Mouse (Mus musculus): ENCODE data around the gene Lrrc74a. TPM values are rescaled to one million over a fixed set of nuclear protein-coding genes. Genes with fewer than 3 reads are reported as not detected.

Gene Lrrc74a
- polyA plus RNA-seq, 1 experiment from 2014 or later, result not detected

DNA sequence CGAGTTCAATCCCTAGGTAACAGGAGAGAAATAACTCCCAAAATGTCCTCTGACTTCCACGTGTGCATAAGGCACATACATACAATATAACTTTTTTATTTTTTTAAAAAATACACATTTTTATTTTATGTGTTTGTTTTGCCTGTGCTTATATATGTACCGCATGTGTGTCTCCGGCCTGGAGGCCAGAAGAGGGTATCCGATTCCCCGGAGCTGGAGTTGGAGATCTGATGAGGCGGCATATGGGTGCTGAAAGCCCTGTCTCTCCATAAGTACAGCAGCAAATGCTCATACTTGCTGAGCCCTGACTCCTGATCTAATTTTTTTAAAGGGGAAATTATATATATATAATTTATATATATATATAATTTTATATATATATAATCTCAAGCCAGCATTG, 65.6 kb downstream of the Lrrc74a start:
- H3K4me2 ChIP-seq (ENCODE audit: low read depth, low read length), result no peak overlapping the region
- no peak overlapping the region for H3K4me3 ChIP-seq (replicated peaks; ENCODE audit: low read length)
- no peaks in the 10 kb centered on the region for H3K36me3 ChIP-seq (ENCODE audit: control insufficient read depth, insufficient read depth, low read length)
- H3K27me3 ChIP-seq (ENCODE audit: control insufficient read depth, insufficient read depth, low read length), result no peaks in the 10 kb centered on the region
- no peaks in the 10 kb centered on the region for H3K9me3 ChIP-seq (replicated peaks; ENCODE audit: control insufficient read depth, low read length)
- H3K9ac ChIP-seq (ENCODE audit: low read length), result no peak overlapping the region
- peaks cover 51% of the 10 kb centered on the region for H3K4me1 ChIP-seq (ENCODE audit: control insufficient read depth, insufficient read depth, low read length)
- H3K27ac ChIP-seq (ENCODE audit: low read length), result peak overlapping the region; percentile 98
- ATAC-seq (ENCODE audit: insufficient read depth, low FRiP score), result no peak
- WGBS, result 82% methylated on average over 7 of the region's 7 CpGs

DNA sequence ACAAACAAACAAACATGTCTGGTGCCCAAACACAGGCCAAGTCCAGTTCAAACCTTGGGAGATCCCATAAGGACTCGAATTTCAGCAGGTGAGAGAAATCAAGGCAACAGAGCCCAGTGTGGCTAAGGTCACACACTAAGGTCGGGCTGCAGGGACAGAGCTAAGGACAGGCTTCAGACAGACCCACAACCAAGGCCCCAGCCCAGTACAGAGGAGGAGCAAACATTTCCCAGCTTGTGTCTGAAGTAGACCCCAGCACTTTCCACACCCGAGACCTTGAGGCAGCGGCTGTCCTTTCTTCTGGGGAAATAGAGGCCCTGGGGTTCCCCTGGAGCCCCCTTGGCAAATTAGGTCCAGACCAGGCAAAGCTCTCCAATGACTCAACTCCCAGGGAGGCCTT, 66.2 kb downstream of the Lrrc74a start:
- H3K9ac ChIP-seq (ENCODE audit: low read length), result peak overlapping the region; percentile 36

DNA sequence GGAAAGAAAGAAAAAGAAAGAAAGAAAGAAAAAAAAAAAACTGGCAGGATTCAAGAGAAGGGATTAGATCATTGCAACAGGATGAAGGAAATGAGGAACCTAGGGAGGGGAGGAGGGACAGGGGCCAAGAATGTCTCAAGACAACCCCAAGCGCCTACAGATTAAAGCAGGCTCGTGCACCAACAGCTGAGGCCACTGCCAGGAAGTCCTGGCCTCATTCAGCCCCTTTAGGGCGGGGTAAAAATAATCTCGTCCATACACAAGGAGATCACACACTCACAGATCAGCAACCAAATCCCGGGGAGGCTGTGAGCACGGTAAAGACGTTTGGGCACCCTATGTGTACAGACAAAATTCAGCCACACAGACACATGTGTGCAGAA, 66.6 kb downstream of the Lrrc74a start:
- peak overlapping the region; percentile 98 for H3K27ac ChIP-seq (ENCODE audit: low read length)
- 2% methylated on average over 7 of the region's 7 CpGs for WGBS
- peaks cover 51% of the 10 kb centered on the region for H3K4me1 ChIP-seq (ENCODE audit: control insufficient read depth, insufficient read depth, low read length)
- H3K4me3 ChIP-seq (replicated peaks; ENCODE audit: low read length), result 0 out of 2 replicates have a peak overlapping the region, but pooled peaks have one; percentile 27
- H3K9ac ChIP-seq (ENCODE audit: low read length), result peak overlapping the region; percentile 60; the same call in 1 of the 2 replicates
- no peaks in the 10 kb centered on the region for H3K9me3 ChIP-seq (replicated peaks; ENCODE audit: control insufficient read depth, low read length)
- H3K27me3 ChIP-seq (ENCODE audit: control insufficient read depth, insufficient read depth, low read length), result no peaks in the 10 kb centered on the region
- no peaks in the 10 kb centered on the region for H3K36me3 ChIP-seq (ENCODE audit: control insufficient read depth, insufficient read depth, low read length)
- ATAC-seq (ENCODE audit: insufficient read depth, low FRiP score), result peak; percentile 63
- H3K4me2 ChIP-seq (ENCODE audit: low read depth, low read length), result peak overlapping the region; percentile 51

More for the DNA sequence above, 66.2 kb downstream of the Lrrc74a start:
- H3K36me3 ChIP-seq (ENCODE audit: control insufficient read depth, insufficient read depth, low read length), result no peaks in the 10 kb centered on the region
- H3K27ac ChIP-seq (ENCODE audit: low read length), result peak overlapping the region; percentile 98
- H3K4me2 ChIP-seq (ENCODE audit: low read depth, low read length), result peak overlapping the region; percentile 51; the same call in 1 of the 2 replicates
- WGBS, result 33% methylated on average over 4 of the region's 4 CpGs
- H3K4me1 ChIP-seq (ENCODE audit: control insufficient read depth, insufficient read depth, low read length), result peaks cover 54% of the 10 kb centered on the region
- no peaks in the 10 kb centered on the region for H3K27me3 ChIP-seq (ENCODE audit: control insufficient read depth, insufficient read depth, low read length)
- ATAC-seq (ENCODE audit: insufficient read depth, low FRiP score), result no peak
- H3K9me3 ChIP-seq (replicated peaks; ENCODE audit: control insufficient read depth, low read length), result no peaks in the 10 kb centered on the region
- H3K4me3 ChIP-seq (replicated peaks; ENCODE audit: low read length), result no peak overlapping the region

DNA sequence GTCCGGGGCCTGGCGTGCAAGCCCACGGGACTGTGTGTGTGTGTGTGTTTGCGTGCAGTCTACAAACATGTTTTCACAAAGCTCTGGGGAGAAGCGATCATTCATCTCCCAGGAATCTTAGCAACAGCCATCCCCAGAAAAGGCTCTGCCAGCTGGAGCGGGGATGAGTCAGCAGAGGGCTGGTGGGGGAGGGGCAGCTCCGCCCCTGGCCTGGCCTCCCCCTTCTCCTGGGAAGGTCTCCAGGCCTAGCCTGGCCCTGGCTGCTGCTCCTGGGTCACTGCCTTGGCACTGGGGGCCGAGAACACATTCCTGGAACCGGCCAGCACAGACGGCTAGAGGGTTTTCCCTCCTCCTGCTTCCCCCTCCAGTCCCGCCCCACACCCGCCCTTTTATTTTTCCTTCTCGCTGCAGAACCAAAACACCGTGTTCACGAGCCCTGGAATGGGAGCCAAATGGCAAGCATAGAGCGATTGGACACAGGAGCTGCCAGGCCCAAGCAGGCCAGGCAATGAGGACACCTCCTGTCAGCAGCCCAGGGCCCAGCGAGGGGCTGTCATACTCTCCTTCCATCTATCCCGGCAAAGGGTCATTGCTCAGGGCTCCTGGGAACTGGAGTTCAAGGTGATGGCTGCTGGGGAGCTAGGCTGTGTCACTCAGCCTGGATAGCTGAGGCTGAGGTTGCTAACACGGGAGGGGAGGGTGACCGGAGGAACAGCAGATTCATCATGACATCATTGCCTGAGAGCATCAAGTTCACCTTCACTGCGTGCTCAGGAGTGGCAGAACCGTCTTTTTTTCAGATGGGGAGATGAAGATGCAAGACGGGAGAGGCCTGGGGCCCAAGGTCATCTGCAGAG, 67.2 kb downstream of the Lrrc74a start:
- H3K4me2 ChIP-seq (ENCODE audit: low read depth, low read length), result peak overlapping the region; percentile 51
- H3K9ac ChIP-seq (ENCODE audit: low read length), result peak overlapping the region; percentile 60
- ATAC-seq (ENCODE audit: insufficient read depth, low FRiP score), result peak; percentile 81
- H3K4me1 ChIP-seq (ENCODE audit: control insufficient read depth, insufficient read depth, low read length), result peaks cover 57% of the 10 kb centered on the region
- H3K36me3 ChIP-seq (ENCODE audit: control insufficient read depth, insufficient read depth, low read length), result no peaks in the 10 kb centered on the region
- 3% methylated on average over 23 of the region's 23 CpGs for WGBS
- no peaks in the 10 kb centered on the region for H3K9me3 ChIP-seq (replicated peaks; ENCODE audit: control insufficient read depth, low read length)
- H3K27me3 ChIP-seq (ENCODE audit: control insufficient read depth, insufficient read depth, low read length), result no peaks in the 10 kb centered on the region
- peak overlapping the region; percentile 27 for H3K4me3 ChIP-seq (replicated peaks; ENCODE audit: low read length)
- H3K27ac ChIP-seq (ENCODE audit: low read length), result peak overlapping the region; percentile 98

DNA sequence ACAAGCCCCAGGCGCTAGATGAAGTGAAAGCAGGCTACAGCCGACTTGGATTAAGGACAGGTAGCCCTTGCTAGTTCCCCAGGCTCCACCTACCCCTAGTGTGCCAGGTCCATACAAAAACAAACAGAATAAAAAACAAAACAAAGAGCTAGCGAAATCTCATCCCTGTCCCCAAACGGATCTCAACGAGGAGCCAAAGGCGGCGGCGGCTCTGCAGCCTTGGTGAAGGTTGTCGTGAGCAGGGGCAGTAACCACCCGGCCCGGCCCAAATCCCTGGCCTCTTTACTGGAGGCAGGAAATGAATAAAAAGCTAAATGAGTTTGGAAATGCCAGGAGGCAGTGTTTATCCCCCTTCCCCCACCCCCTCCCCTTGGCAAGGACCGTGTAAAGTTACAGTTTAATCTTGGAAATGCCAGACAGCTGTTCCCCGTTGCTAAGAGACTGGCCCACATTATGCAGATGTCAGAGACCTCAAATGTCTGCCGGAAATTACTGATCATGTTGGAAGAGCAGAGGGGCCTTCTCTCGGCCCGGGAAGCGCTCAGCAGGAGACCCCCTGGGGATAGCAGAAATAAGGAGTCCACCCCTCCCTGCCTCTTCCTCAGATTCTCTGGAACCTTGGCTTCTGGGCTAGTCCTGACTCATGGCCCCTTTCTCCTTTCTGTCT, 68.0 kb downstream of the Lrrc74a start:
- peak overlapping the region; percentile 60 for H3K9ac ChIP-seq (ENCODE audit: low read length)
- peaks cover 64% of the 10 kb centered on the region for H3K4me1 ChIP-seq (ENCODE audit: control insufficient read depth, insufficient read depth, low read length)
- no peaks in the 10 kb centered on the region for H3K27me3 ChIP-seq (ENCODE audit: control insufficient read depth, insufficient read depth, low read length)
- peak overlapping the region; percentile 98 for H3K27ac ChIP-seq (ENCODE audit: low read length)
- 6% methylated on average over 17 of the region's 17 CpGs for WGBS
- H3K36me3 ChIP-seq (ENCODE audit: control insufficient read depth, insufficient read depth, low read length), result no peaks in the 10 kb centered on the region
- H3K4me2 ChIP-seq (ENCODE audit: low read depth, low read length), result peak overlapping the region; percentile 51
- peak overlapping the region; percentile 27 for H3K4me3 ChIP-seq (replicated peaks; ENCODE audit: low read length)
- ATAC-seq (ENCODE audit: insufficient read depth, low FRiP score), result peak; percentile 31; the same call in 1 of the 2 replicates
- no peaks in the 10 kb centered on the region for H3K9me3 ChIP-seq (replicated peaks; ENCODE audit: control insufficient read depth, low read length)

DNA sequence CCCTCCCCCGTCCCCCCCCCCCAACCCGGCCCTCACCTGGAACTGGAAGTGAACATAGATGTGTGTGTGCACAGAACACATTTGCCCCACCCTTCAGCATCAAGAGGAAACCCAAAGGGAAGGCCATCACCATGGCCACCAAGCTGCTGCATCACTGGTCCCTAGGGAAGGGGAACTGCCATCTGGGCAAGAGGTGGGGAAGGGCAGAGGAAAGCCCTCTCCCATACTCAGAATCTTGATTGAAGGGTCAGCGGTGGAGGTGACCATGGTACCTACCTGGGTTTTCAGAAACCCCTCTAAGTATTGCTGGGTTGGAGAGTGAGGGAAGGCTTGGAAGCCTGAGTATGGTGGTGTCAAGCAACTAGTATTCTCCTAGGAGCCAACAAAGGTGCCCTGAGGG, 68.7 kb downstream of the Lrrc74a start:
- H3K4me2 ChIP-seq (ENCODE audit: low read depth, low read length), result no peak overlapping the region
- H3K4me1 ChIP-seq (ENCODE audit: control insufficient read depth, insufficient read depth, low read length), result peaks cover 72% of the 10 kb centered on the region
- H3K9me3 ChIP-seq (replicated peaks; ENCODE audit: control insufficient read depth, low read length), result no peaks in the 10 kb centered on the region
- H3K4me3 ChIP-seq (replicated peaks; ENCODE audit: low read length), result no peak overlapping the region
- 43% methylated on average over 3 of the region's 3 CpGs for WGBS
- H3K9ac ChIP-seq (ENCODE audit: low read length), result peak overlapping the region; percentile 60; the same call in 1 of the 2 replicates
- H3K36me3 ChIP-seq (ENCODE audit: control insufficient read depth, insufficient read depth, low read length), result no peaks in the 10 kb centered on the region
- ATAC-seq (ENCODE audit: insufficient read depth, low FRiP score), result no peak
- no peaks in the 10 kb centered on the region for H3K27me3 ChIP-seq (ENCODE audit: control insufficient read depth, insufficient read depth, low read length)
- H3K27ac ChIP-seq (ENCODE audit: low read length), result peak overlapping the region; percentile 98

DNA sequence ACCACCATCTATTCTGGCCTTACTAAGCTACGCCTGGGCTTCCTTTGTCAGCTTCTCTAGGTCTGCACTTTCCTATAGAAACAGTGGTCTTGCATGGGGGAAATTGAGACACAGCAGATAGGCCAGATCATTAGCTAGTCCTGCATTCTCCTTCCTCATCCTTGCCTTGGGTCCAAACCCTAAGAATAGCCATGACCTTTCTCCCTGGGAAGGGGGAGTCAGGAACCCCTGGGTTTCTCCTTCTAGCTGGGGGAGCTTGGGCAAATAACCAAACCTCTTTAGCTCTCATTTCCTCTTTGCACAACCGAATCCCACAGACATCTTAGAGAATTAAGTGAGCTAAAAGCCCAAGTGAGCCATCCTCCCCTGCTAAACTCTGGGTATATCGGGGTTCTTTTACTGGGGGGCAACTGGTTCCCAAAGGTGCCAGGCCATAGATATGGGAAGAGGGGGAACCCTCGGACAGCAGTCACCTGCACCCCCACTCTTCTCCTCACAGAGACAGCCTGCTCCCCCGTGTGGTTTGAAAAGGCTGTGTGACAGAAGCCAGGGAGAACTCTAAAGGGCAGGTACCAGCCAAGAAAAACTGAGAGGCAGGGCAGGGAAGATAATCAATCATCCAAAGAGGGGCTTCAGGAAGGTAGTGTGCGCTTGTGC, 69.6 kb downstream of the Lrrc74a start:
- no peak overlapping the region for H3K4me3 ChIP-seq (replicated peaks; ENCODE audit: low read length)
- peak overlapping the region; percentile 85 for H3K27ac ChIP-seq (ENCODE audit: low read length)
- no peaks in the 10 kb centered on the region for H3K9me3 ChIP-seq (replicated peaks; ENCODE audit: control insufficient read depth, low read length)
- peaks cover 75% of the 10 kb centered on the region for H3K4me1 ChIP-seq (ENCODE audit: control insufficient read depth, insufficient read depth, low read length)
- WGBS, result 41% methylated on average over 6 of the region's 6 CpGs
- H3K9ac ChIP-seq (ENCODE audit: low read length), result peak overlapping the region; percentile 29; the same call in 1 of the 2 replicates
- H3K27me3 ChIP-seq (ENCODE audit: control insufficient read depth, insufficient read depth, low read length), result no peaks in the 10 kb centered on the region
- no peak for ATAC-seq (ENCODE audit: insufficient read depth, low FRiP score)
- no peak overlapping the region for H3K4me2 ChIP-seq (ENCODE audit: low read depth, low read length)
- H3K36me3 ChIP-seq (ENCODE audit: control insufficient read depth, insufficient read depth, low read length), result no peaks in the 10 kb centered on the region

DNA sequence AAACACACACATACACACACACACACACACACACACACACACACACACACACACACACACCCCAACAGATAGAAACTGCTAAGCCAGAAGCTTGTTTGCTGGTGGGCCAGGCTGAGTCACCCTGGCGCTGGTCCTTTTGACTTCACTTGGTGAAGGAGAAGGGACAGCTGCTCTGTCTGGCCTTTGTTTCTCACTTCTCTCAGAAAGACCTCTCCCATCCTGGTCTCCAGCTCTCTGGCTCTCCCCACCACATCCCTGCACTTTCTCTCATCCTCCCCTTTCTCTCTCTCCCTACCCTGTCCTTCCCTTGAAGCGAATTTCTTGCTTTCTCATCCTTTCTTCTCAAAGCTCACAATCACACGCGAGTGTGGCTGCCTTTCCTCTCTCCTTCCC, 70.1 kb downstream of the Lrrc74a start:
- Histone ChIP-seq H3K36me3 (ENCODE audit: control insufficient read depth, insufficient read depth, low read length) (no peaks in the 10 kb centered on the region), H3K27ac (ENCODE audit: low read length) (peak overlapping the region; percentile 85), H3K9ac (ENCODE audit: low read length) (no peak overlapping the region), H3K27me3 (ENCODE audit: control insufficient read depth, insufficient read depth, low read length) (no peaks in the 10 kb centered on the region), H3K9me3 (replicated peaks; ENCODE audit: control insufficient read depth, low read length) (no peaks in the 10 kb centered on the region), H3K4me2 (ENCODE audit: low read depth, low read length) (no peak overlapping the region), H3K4me3 (replicated peaks; ENCODE audit: low read length) (no peak overlapping the region), H3K4me1 (ENCODE audit: control insufficient read depth, insufficient read depth, low read length) (peaks cover 72% of the 10 kb centered on the region)
- WGBS, result 13% methylated on average over 4 of the region's 4 CpGs
- ATAC-seq (ENCODE audit: insufficient read depth, low FRiP score), result no peak

DNA sequence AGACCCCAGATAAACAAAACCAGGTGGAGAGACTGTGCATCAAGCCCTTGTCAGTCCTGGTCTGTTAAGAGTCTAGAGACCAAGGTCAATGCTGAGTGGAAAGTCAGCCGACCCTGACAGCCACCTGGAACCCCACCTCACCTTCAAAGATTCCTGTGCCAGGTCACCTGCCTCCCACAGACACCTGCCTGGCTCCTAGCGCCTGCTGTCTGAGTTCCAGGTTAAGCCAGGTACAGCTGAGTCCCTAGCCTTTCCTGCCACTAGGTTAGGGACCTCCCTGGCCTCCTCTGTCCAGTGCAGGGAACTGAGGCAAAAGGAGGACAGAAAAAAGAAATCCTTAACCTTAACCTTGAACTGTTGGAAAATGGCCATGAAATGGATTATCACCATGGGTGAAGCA, 70.7 kb downstream of the Lrrc74a start:
- Histone ChIP-seq H3K27me3 (ENCODE audit: control insufficient read depth, insufficient read depth, low read length) (no peaks in the 10 kb centered on the region), H3K4me3 (replicated peaks; ENCODE audit: low read length) (no peak overlapping the region), H3K36me3 (ENCODE audit: control insufficient read depth, insufficient read depth, low read length) (no peaks in the 10 kb centered on the region), H3K4me2 (ENCODE audit: low read depth, low read length) (no peak overlapping the region), H3K9ac (ENCODE audit: low read length) (no peak overlapping the region), H3K27ac (ENCODE audit: low read length) (peak overlapping the region; percentile 85), H3K4me1 (ENCODE audit: control insufficient read depth, insufficient read depth, low read length) (peaks cover 71% of the 10 kb centered on the region), H3K9me3 (replicated peaks; ENCODE audit: control insufficient read depth, low read length) (no peaks in the 10 kb centered on the region)
- WGBS, result 40% methylated on average over 2 of the region's 2 CpGs
- no peak for ATAC-seq (ENCODE audit: insufficient read depth, low FRiP score)

Measured in stomach, embryonic 16.5 days (tissue).